ENCODE assay signal across 9 mouse cellular contexts in genomic region chr1:119423510-119423909, GRCm38 (mm10). TPM values are rescaled to one million over a fixed set of nuclear protein-coding genes. Genes with fewer than 3 reads are reported as not detected.
A peak's percentile ranks its signal among the peaks of the same experiment; 100 is the strongest.
DNase-seq lines count a peak whose midpoint lies in the region; ATAC-seq and TF ChIP-seq lines count a peak whose summit lies in the region.
"Had no signal": no experiment of that assay in that cellular context is flagged by ENCODE, and none has a peak within 500 bp of the region (broad histone marks: within the 10 kb centered on the region; RNA-seq: fewer than 3 reads in every experiment).

No protein-coding gene starts in this region.

- no peak overlapping the region for H3K4me3 ChIP-seq in kidney, adult 2 months (ENCODE audit: insufficient read depth, low read depth, low read length)
- no peak overlapping the region for H3K4me3 ChIP-seq in kidney, embryonic 14.5 days (ENCODE audit: low read length)
- H3K4me3 ChIP-seq in embryonic fibroblast, embryonic 13.5 days (ENCODE audit: insufficient read depth, low read length): no peak overlapping the region

- H3K4me1 ChIP-seq in kidney, adult 2 months (ENCODE audit: control insufficient read depth, insufficient read depth, low read length): no peaks in the 10 kb centered on the region
- peaks cover 16% of the 10 kb centered on the region for H3K4me1 ChIP-seq in kidney, embryonic 14.5 days (ENCODE audit: control insufficient read depth, insufficient read depth, low read length)
- H3K4me1 ChIP-seq in embryonic fibroblast, embryonic 13.5 days (ENCODE audit: control insufficient read depth, insufficient read depth, low read length): no peaks in the 10 kb centered on the region

- H3K9me3 ChIP-seq in kidney, embryonic 14.5 days (ENCODE audit: control insufficient read depth, low read length): no peaks in the 10 kb centered on the region

- peak; percentile 48 for DNase-seq in kidney, adult 2 months
- DNase-seq in adrenal gland, adult 2 months: peak; percentile 67
- DNase-seq in kidney, postnatal 10 days: peak; percentile 67
- peak; percentile 43 for DNase-seq in lung, postnatal 25 days (ENCODE audit: low spot score)
- DNase-seq in urinary bladder, postnatal 14 days (ENCODE audit: low spot score): peak; percentile 55

- peak; percentile 69 for TF ChIP-seq CTCF in kidney, adult 2 months (conservative IDR thresholded peaks at IDR 0.05; ENCODE audit: insufficient read depth, insufficient read length, low read depth, low read length)
- peak; percentile 72 for TF ChIP-seq CTCF in embryonic fibroblast, embryonic 13.5 days (IDR thresholded peaks at IDR 0.05; ENCODE audit: borderline replicate concordance, insufficient read depth, low read length)

- WGBS in kidney, adult 2 months: 4% methylated on average over 14 of the region's 14 CpGs
- 5% methylated on average over 14 of the region's 14 CpGs for WGBS in kidney, embryonic 14.5 days

- ATAC-seq in kidney, embryonic 14.5 days (ENCODE audit: low FRiP score, low TSS enrichment): no peak
- no peak for ATAC-seq in erythroblast, adult 5-6 weeks (replicated peaks; ENCODE audit: low FRiP score, poor library complexity, severe bottlenecking)

- no peak for TF ChIP-seq POLR2A in kidney, adult 2 months (IDR thresholded peaks at IDR 0.05; ENCODE audit: low read depth, low read length)
- no peak for TF ChIP-seq POLR2A in embryonic fibroblast, embryonic 13.5 days (IDR thresholded peaks at IDR 0.05; ENCODE audit: low read depth, low read length)

- no peak overlapping the region for H3K4me2 ChIP-seq in kidney, embryonic 14.5 days (replicated peaks; ENCODE audit: low read depth, low read length)

- no peaks in the 10 kb centered on the region for H3K36me3 ChIP-seq in kidney, adult 2 months (ENCODE audit: control insufficient read depth, insufficient read depth, low read length)
- no peaks in the 10 kb centered on the region for H3K36me3 ChIP-seq in kidney, embryonic 14.5 days (ENCODE audit: control insufficient read depth, insufficient read depth, low read length)

- no peaks in the 10 kb centered on the region for H3K27me3 ChIP-seq in kidney, adult 2 months (replicated peaks; ENCODE audit: control insufficient read depth, insufficient read depth, low read length)
- peaks cover 58% of the 10 kb centered on the region for H3K27me3 ChIP-seq in kidney, embryonic 14.5 days (ENCODE audit: control insufficient read depth, insufficient read depth, low read length)

- no peak overlapping the region for H3K9ac ChIP-seq in kidney, embryonic 14.5 days (ENCODE audit: low read depth, low read length)

- no peak overlapping the region for H3K27ac ChIP-seq in kidney, adult 2 months (ENCODE audit: insufficient read depth, low read depth, low read length)
- no peak overlapping the region for H3K27ac ChIP-seq in kidney, embryonic 14.5 days (ENCODE audit: low read depth, low read length)
- no peak overlapping the region for H3K27ac ChIP-seq in embryonic fibroblast, embryonic 13.5 days (ENCODE audit: insufficient read depth, low read length)

RNA-seq across cellular contexts. Expression of gene Inhbb, which starts 1.5 kb away (rescaled TPM):
- polyA plus RNA-seq in kidney, adult 2 months (2012; rRNA removed): 0.72 and 0.81 TPM in 2 replicates
- 0.16 TPM in 2 replicates for polyA plus RNA-seq in kidney, embryonic 14.5 days (2014; fragmentation: Nextera tagmentation; extraction: Ambion mirVana)
- total RNA-seq in adrenal gland, adult 2 months (2021): 1 to 10 TPM; 1.9 to 3.1 TPM
- polyA plus RNA-seq in adrenal gland, adult 2 months (2012; rRNA removed): 6.2 and 6.5 TPM in 2 replicates
- polyA plus RNA-seq in embryonic fibroblast, embryonic 13.5 days (2011; ENCODE audit: insufficient read length, low read depth, missing spikeins): 25.1 and 55.3 TPM in 2 replicates
- total RNA-seq in erythroblast, adult 5-6 weeks (2015; ENCODE audit: low replicate concordance): not detected in 2 replicates
- not detected in 2 replicates for total RNA-seq in erythroblast, adult 5-6 weeks (2017; ENCODE audit: low replicate concordance)
- total RNA-seq: hematopoietic stem cell, adult 5-6 weeks had no signal
